Mouse (Mus musculus) MEL (cell line): ENCODE measurements around the gene Entpd6.

Source experiments
- BHLHE40 ChIP-seq: IDR thresholded peaks from 2 replicates; pipeline ENCODE4 v1.6.1; 2012; ENCODE audit warnings: low read depth, mild to moderate bottlenecking, inconsistent platforms, low read length, improper control_type of control experiment, borderline replicate concordance
- CTCF ChIP-seq, 3 experiments: IDR thresholded peaks in 2 of 3; conservative IDR thresholded peaks in 1 of 3; 2 replicates each; pipeline ENCODE4 v1.5.1; 2011 to 2012; ENCODE audit warnings: low read length in 3 of 3, low read depth in 2 of 3, mild to moderate bottlenecking in 2 of 3, improper control_type of control experiment in 1 of 3, inconsistent platforms in 1 of 3, mixed read lengths in 1 of 3, moderate library complexity in 1 of 3; ENCODE audit not compliant: control insufficient read depth in 1 of 3, insufficient read depth in 1 of 3, poor library complexity in 1 of 3, severe bottlenecking in 1 of 3
- JUND ChIP-seq: IDR thresholded peaks from 2 replicates; pipeline ENCODE4 v1.6.1; 2011; ENCODE audit warnings: low read depth, mild to moderate bottlenecking, improper control_type of control experiment, low read length
- KAT2A ChIP-seq: conservative IDR thresholded peaks from 2 replicates; pipeline ENCODE4 v1.6.1; 2012; ENCODE audit warnings: low read depth, low read length, improper control_type of control experiment, inconsistent platforms
- NELFE ChIP-seq: IDR thresholded peaks from 2 replicates; pipeline ENCODE4 v1.6.1; 2011; ENCODE audit warnings: low read depth, low read length, improper control_type of control experiment
- POLR2A ChIP-seq, 2 experiments: IDR thresholded peaks; 2 replicates each; pipeline ENCODE4 v1.6.1; 2011 to 2012; ENCODE audit warnings: low read length in 2 of 2, mild to moderate bottlenecking in 2 of 2, control low read depth in 1 of 2, improper control_type of control experiment in 1 of 2, low read depth in 1 of 2, moderate library complexity in 1 of 2; ENCODE audit not compliant: control insufficient read depth in 1 of 2, insufficient read depth in 1 of 2, poor library complexity in 1 of 2
- POLR2AphosphoS2 ChIP-seq: IDR thresholded peaks from 2 replicates; pipeline ENCODE4 v1.6.1; 2011; ENCODE audit warnings: low read length, improper control_type of control experiment
- USF1 ChIP-seq: IDR thresholded peaks from 2 replicates; pipeline ENCODE4 v1.6.1; 2014; ENCODE audit warnings: low read depth, mild to moderate bottlenecking, inconsistent platforms, low read length, improper control_type of control experiment, moderate library complexity
- USF2 ChIP-seq, 2 experiments: IDR thresholded peaks; 2 replicates each; pipeline ENCODE4 v1.6.1; 2011 to 2012; ENCODE audit warnings: improper control_type of control experiment in 2 of 2, low read length in 2 of 2, borderline replicate concordance in 1 of 2, inconsistent platforms in 1 of 2, low read depth in 1 of 2, mild to moderate bottlenecking in 1 of 2; ENCODE audit not compliant: insufficient read depth in 1 of 2

DNA sequence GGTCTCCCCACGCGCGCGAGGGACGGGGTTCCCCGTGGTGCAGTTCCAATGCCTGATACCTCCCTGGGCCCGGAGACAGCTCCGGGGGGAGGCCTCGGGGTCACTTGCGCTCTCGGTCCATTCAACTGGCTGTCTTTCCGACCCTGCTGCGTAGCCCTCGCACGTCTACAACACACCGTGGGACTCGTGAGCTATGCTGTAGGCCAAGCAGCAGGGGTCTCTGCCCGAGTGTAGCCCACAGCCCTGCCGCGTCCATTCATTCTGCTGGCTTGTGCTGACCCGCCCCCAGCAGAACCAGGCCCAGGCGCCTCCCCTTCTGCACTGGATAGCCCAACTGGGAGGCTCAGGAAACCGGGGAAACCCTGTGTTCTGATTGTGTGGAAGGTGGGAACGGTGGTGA lies 441 bp downstream of the Entpd6 start:
- TF ChIP-seq KAT2A (no peak), BHLHE40 (no peak), POLR2AphosphoS2 (no peak), CTCF (IDR thresholded peaks at IDR 0.05 in 2 of 3, conservative IDR thresholded peaks at IDR 0.05 in 1 of 3; ENCODE audit: control insufficient read depth in 1 of 3, insufficient read depth in 1 of 3, low read depth in 2 of 3, low read length in 3 of 3, poor library complexity in 1 of 3, severe bottlenecking in 1 of 3) (no peak), USF1 (no peak), USF2 (IDR thresholded peaks at IDR 0.05; ENCODE audit: borderline replicate concordance in 1 of 2, insufficient read depth in 1 of 2, low read depth in 1 of 2, low read length in 2 of 2) (no peak), JUND (no peak), NELFE (no peak), POLR2A (IDR thresholded peaks at IDR 0.05; ENCODE audit: control insufficient read depth in 1 of 2, insufficient read depth in 1 of 2, low read depth in 1 of 2, low read length in 2 of 2, poor library complexity in 1 of 2) (no peak; a peak in 1 of 4 replicates)
